Mouse (Mus musculus) skeletal muscle tissue, adult 2 months (tissue): ENCODE results near the gene Edil3.
"Not testable (repeated sequence)": the region's sequence is repeated elsewhere in the genome, so short reads cannot be mapped to it uniquely, and the experiment has no call there.

Experiments
- DNase-seq: peaks from one replicate; pipeline ENCODE4 v3.0.0-alpha.2; 2012; ENCODE audit warnings: low read depth, low spot score

The Edil3 gene

DNA sequence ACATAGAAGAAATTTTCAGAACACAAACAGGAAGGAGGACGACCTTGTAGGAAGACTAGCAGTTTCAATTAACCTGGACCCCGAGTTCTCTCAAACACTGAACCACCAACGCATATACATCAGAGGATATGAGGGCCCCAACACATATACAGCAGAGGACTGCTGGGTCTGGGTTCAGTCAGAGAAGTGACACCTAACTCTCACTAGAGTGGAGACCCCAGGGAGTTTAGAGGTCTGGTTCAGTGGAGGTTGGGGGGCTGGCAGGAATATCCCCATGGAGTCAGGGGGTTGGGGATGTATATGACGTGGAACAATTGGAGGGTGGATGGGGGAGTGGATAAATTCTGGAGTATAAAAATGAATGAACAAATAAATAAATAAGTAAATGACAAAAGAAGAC, 151.1 kb downstream of the Edil3 start:
- DNase-seq: no peak

DNA sequence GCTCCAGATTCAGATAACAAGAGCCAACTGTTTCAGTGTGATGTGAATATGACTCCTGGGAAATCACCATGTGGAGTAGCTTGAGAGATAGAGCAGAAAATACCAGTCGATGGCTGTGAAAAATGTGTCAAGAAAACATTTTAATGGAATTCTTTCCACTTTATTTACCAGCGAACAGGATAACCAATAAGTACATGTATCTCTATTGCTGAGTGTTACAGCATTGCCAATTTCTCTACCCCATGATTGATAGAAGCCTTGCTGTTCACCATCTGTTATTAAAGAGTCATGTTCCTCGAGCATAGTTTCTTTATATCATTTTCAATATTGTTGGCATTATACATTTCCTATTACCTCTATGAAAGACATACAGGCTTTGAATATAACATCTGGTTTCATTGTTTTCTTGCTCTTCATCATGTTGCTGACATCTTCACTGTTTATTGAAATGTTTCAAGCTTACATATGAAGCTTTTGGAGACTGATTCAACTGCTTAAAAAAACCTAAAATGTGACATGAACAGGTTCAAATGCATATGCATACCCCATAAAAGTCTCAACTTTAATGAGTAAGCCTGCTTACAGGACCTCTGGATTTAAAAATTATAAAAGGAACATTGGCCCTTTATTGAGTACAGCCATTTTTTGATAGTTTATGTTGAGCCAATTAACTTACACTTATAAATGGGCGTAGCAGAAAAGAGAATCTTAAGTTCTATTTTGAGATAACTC, 186.6 kb downstream of the Edil3 start:
- no peak for DNase-seq

DNA sequence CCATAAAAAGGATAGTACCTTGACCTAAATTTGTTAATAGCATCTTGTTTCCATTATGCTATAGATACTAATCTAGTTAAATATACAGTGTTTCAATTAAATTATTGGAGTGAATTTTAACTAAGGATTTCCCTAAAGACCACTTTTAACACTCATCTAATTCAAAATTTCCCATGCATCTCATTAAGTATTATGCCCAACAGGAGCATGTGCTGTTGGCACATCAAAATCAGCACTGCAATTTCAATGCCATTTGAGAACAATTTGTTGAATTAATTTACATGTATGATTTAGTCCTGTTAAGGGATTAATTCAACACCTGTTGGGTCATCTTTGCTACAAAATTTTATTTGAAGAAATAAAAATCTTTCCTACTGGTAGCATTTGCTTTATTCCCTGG, 191.2 kb downstream of the Edil3 start:
- no peak for DNase-seq

DNA sequence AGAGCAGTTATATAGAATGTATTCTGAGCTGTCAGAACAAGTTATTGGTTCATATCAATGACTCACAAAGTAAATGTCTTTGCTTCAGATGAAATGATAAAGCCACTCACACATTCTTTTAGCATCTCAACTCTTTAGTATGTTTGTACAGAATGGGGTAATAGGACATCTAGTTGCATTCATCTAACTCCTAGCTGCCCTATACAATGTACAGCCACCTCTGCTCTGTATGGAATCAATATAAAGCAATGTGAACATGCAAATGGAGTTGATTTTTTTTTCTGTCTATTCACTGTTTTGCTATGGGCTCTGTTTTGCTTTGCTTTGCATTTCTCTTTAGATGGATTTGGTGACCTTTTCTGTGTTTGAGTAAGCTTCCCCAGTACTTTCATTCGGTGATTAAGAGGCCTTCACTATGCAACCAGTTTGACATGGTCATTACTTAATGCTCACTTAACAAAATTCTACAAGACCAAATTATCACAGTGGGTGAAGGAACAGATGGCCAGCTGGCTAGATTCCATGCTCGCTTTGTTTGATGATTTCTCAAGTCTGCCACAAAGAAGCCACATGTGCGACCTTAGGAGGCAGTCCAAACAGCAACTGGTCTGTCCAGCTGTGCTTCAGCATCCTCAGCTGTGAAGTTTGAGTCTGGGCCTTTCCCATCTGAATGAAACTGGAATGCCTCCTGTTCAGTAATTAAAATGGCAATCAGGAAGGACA, 208.7 kb downstream of the Edil3 start:
- DNase-seq: no peak

DNA sequence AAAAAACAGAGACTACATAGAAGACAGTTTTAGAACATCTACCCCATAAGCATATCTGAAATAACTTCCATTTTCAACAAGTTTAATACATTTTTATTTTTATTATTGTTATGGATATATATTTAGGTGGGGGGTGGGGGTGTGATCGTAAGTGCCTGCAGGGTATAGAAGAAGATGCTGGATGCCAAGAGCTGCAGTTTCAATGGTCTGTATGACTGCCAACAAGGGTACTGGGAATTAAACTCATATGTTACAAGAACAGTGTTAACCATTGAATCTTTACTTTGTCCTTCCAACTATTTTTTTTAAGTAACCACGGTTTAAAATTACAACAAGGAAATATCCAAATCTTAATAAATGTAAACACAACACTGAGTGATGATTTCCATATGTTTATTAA, 214.4 kb downstream of the Edil3 start:
- no peak for DNase-seq

DNA sequence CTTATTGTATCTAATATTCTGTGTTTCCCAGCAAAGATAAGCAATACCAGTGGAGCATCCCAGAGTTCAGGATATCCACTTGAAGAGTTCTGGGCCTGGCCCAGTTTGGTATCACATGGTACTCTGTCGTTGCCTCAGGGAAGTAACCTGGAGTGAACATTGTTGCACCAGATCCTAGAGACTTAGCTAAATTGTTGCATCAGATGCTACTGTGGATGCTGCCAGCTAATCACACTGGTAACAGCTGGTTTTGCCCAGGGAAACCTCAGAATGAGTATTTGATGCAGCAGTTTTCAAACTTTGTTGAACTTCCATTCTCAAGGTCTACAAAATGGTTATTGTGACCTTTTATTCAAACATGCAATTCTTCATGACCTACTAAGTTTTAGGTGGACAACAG, 220.2 kb downstream of the Edil3 start:
- no peak for DNase-seq

DNA sequence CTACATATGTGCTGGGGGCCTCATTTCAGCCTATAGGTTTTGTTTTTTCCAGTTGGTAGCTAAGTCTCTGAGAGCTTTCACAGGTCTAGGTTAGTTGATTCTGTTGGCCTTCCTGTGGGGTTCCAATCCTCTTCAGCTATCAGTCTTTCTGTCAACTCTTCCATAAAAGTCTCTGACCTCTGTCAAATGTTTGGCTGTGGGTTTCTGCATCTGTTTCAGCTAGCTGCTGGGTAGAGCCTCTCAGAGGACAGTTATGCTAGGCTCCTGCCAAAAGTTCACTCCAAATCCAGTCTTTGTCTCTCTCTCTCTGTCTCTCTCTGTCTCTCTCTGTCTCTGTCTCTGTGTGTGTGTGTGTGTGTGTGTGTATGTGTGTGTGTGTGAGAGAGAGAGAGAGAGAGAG, 248.9 kb downstream of the Edil3 start:
- not testable (repeated sequence) for DNase-seq

DNA sequence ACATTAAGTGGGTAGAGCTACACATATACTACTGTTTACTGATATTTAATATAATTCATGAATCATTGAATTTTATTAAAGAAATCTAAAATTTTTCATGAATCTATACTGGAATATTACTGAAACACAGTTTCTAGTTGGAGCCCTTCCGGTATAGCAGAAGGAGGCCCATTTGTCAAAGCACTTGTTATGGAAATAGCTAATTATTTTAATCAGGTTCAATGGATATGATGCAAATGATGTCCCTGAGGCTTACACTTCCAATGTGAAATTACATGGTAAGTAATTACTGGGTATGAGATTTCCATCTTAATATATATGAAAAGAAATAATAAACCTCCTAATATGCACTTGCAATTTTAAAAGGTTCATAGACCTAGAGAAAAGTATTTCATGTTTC, 254.9 kb downstream of the Edil3 start:
- DNase-seq: no peak

DNA sequence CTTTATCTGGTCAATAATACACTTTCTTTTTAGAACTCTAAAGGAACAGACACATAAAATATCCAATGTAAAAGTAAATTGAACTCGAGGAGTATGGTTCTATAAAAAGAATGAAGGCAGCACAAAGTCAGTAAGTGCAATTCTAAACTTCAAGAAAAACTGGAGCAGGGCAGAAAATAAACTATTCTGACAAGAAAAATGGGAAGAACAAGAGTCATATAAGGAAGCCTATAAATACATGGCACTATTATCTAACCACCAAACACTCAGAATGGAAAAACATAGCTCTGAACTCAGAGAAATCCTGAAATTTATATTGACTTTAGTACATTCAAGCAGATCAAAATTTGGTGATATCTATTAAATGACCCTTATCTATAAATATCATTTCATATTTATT, 284.6 kb downstream of the Edil3 start:
- no peak for DNase-seq

DNA sequence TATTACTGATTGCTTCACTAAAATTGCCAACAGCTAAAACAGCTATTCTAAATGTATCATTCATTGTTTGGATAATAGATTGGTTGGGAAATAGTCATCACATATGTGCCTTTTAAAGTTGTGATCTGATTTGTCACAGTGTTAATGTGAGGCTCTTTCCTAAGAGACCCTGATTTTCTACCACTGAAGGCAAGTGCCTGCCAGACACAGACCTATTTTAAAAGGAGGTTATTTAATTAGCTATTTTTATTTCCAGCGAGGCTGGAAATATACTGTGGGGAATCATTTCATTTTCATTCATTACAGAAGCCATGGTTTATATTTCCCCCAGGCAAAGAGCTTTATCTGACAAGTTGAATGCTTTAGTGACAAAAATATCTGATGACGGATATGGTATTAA, 296.3 kb downstream of the Edil3 start:
- DNase-seq: no peak

DNA sequence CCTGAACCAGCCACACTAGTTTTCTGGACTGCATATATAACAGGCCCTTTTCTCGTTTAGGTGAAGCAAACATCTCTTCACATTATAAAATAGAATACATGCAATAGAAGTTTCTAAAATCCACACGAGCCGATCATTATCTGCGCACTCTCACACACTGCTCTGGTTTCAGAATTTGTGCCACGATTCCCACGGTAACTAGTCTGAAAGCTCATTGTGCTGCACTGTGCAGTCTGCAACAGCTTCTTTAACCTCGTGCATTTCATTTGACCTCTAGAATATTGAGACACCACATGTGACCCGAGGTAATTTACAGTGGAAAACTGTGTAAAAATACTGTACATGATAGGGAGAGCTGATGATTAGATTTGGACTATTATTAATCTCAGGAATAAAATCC, 298.5 kb downstream of the Edil3 start:
- no peak for DNase-seq

DNA sequence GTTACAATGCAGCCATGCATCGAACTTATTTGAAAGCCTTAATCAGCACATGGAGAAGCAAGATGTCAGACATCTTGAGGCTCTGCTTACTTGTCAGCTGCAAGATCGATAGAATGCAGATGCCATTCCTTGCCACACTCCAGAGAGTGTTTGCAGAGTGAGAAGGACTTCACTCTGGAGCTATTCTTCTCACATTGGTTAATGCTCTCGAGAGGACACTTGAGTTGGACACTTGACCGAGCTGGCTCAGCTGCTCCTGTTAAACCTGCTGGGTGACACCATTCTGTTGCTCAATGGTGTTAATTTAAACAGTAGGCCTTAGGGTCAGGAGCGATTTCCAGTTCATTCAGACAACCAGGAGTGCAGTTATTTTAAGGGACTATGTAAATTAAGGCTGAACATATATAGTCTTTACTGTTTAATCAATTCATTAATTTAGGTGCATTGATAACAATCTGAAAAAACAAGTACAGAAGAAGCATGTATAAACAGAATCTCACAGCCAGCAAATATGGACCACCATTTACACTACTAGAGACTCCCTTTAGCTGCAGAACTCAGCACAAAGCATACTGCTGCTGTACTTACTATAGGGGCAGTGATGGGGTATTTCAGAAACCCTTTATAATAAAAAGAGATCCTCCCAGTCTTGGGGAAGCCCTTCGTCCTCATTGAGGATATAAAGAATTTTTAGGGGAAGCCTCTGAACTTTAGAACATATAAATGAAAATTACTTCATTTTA, 301.4 kb downstream of the Edil3 start:
- no peak for DNase-seq

DNA sequence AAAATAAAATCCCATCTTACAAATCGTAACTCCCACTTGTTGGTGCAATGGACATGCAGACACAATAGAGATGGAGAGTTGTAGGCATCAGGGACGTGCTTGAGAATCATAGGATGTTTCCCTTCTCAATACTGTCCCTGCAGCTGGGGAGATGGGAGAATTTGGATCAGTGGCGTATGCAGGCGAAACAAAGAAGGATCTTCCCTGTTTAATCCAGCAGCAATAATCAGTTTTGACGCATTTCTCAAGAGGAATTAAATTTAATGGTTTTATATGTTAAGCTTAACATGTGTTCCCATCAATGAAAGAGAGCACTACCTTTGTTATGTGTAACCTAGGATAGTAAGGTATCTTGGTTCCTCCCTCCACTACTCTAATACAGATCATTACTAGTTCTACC, 302.1 kb downstream of the Edil3 start:
- DNase-seq: no peak

DNA sequence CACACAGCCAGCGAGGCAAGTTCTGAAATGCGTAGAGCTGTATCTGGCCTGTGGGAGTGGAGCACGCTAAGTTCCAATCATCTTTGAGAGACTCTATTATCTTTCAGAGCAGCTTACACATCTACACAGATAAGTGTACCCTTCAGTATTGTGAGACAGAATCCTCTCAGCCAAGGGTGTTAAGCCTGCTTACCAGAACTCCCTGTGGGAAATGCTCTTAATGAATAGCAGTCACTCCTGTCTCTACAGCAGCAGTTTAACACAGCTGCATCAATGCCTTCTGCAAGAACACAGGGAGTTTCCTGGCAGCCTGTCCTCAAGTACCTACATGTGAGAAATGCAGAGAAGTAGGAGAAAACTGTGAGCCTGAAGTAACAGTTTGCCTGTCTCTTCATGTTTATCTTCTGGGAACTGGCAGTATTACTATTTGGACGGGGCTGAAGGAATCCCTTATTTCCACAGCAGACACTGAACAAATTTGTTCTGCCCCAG, 324.8 kb downstream of the Edil3 start:
- no peak for DNase-seq

DNA sequence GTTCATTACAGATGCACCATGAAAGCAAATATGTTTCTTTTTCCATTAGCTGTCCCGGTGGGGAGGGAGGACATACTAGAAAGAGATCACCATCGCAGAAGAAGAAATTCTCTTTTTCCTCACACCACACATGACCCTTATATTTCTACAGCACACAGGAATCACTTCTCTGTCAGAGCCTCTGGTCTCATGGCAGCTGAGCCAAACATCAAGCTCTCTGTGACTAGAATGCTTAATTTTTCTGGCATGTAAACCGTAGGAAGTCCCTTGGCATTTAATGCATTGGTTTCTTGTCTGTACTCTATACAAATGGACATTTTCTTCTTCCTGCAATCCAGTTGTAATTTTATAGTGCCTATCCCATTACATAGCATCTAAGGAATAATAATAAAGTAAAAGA, 330.6 kb downstream of the Edil3 start:
- no peak for DNase-seq

DNA sequence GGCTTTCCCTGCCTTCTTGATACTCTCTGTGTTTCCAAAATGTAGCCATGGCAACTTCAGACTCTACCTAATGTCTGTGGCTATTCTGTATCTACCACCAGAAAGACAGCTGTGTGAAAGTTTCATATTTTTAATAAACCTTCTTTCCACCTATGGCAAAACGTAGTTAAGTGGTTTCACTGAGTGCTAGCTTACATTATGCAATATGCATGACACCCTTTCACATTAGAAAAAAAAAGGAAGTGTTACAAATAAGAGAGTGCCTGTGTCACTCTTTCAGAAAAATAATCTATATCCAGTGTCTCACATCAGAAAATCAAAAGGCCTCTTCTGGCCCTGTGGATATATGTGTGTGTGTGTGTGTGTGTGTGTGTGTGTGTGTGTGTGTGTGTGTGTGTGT, 346.7 kb downstream of the Edil3 start:
- no peak for DNase-seq

DNA sequence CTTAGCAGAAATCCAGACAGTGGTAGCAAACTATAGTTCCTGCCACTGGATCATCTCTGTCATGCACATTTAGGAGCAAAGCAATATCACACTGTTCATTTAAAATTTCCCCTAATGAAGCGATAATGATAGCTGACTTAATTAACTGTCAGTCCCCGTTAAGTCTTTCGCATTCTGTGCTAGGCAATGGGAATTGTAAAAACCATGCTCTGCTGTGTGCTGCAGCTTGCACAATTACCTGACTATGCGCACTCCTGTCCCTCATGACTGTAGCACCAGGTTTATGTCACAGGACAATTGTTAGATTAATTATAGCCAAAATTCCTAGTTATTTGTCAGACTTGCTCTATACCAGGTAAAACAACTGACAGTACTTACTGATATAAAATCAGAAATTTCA, 348.8 kb downstream of the Edil3 start:
- DNase-seq: no peak

DNA sequence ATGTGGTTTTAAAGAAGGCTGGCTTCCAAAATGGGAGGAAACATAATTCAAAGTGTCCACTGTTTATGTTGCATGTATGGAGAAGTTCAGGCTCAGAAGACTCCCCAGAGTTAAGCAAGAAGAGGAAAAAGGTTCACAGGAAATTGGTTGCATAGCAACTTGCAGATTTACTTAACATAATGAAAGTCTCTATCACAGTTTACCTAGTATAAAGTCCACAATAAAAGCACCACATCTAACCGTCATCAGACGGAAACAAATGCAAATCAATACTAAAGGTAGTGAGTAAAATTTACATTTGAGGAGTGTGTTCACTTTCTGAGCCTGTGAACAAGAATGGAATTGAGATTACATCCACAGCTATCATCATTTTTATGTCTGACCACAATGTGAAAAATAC, 353.9 kb downstream of the Edil3 start:
- DNase-seq: no peak

DNA sequence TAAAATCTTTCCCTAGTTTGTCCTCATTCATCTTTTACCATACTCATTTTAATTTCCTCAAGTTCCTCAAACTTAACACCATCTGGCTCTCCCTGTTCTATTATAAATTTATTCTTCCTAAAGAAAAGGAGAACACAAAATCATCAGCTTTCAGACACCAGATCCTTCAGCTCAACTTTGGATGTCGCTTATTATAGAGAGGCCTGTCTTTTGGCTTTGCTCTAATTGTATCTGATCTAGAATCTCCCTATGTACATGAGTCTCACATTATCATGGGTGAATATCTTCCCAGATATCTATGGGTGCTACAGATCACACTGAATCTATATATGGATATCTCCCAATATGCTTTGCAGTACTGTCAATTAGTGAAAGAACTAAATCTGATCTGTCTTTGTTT, 367.8 kb downstream of the Edil3 start:
- no peak for DNase-seq

DNA sequence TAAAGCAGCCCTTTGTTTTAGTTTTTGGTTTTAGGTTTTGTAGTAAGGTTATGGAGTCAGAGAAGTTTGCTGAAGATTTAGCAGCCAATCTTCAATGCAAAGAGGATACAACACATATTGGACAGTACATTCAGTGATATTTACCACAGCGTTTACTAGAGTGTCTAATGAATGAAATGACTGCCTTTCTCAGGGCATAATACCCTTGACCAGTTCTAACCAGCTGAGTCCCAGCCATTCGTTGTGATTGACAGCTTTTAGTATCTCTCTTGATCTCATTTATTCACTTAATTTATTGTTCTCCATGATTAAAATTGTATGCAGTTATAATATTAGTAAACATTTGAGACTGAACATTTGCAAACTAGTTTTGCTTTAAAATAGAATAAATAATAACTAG, 375.7 kb downstream of the Edil3 start:
- no peak for DNase-seq

DNA sequence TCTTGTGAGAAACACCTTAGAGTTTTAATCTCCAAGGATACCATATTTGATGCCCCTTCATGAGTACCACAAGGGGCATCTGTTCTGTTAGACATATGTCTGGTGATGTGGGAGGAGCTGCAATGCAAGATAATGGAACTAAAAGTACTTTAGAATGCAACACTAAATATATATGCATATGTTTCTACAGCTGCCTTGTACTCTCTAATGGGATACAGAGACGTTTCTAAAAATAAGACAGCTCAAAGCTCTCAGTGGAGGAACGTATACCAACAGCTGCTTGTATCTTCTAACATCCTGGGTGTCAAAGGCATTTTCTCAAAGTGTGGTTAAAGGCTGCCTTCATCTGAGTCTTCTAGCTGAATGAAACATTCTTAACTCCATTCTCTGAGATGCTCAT, 378.0 kb downstream of the Edil3 start:
- no peak for DNase-seq

DNA sequence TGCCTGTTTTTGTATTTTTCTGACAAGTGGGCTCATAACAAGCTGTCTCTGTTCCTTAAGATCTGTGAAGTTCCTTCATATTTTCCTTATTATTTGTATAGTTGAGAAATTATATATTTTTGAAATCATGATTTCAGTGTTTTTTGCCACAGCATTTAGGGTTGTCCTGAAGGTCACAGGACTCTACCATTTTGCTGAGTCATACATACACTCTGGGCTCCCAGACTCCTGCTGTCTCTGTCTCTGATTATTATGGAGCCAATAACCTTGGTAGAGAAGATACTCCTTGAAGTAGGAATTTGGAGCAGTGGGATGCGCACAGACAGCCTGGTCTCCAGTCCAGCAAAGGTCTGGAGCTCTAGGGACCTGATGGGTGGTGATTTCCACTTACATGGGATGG, 416.8 kb downstream of the Edil3 start:
- DNase-seq: no peak
